Mouse (Mus musculus) MEL (cell line): ENCODE data around the gene Otogl. TPM values are rescaled to one million over a fixed set of nuclear protein-coding genes. Genes with fewer than 3 reads are reported as not detected.

Experiments used
- DNase-seq: peaks from one replicate; pipeline ENCODE4 v3.0.0; 2011; ENCODE audit warnings: low read depth, low spot score
- H3K27ac ChIP-seq: 2 replicates; pipeline ENCODE4 v1.5.1; 2012; ENCODE audit warnings: low read depth, mild to moderate bottlenecking, control low read depth, low read length, moderate library complexity; ENCODE audit not compliant: control insufficient read depth
- H3K27me3 ChIP-seq, 2 experiments: fragments of 150-350 bp in 1 of 2; sonication (generic) in 1 of 2; 2 replicates each; pipeline ENCODE4 v1.6.1; 2012; ENCODE audit warnings: low read length in 2 of 2, mild to moderate bottlenecking in 2 of 2, improper control_type of control experiment in 1 of 2, moderate library complexity in 1 of 2; ENCODE audit not compliant: insufficient read depth in 2 of 2, control insufficient read depth in 1 of 2
- H3K36me3 ChIP-seq, 2 experiments: 2 replicates each; pipeline ENCODE4 v1.6.1; 2012 to 2014; ENCODE audit warnings: low read length in 2 of 2, improper control_type of control experiment in 1 of 2, inconsistent platforms in 1 of 2, mild to moderate bottlenecking in 1 of 2; ENCODE audit not compliant: insufficient read depth in 2 of 2, control insufficient read depth in 1 of 2
- H3K4me1 ChIP-seq, 2 experiments: fragments of 150-350 bp in 1 of 2; sonication (generic) in 1 of 2; 2 replicates each; pipeline ENCODE4 v1.6.1; 2012; ENCODE audit warnings: low read length in 2 of 2, improper control_type of control experiment in 1 of 2, mild to moderate bottlenecking in 1 of 2; ENCODE audit not compliant: insufficient read depth in 2 of 2, control insufficient read depth in 1 of 2
- H3K4me3 ChIP-seq, 2 experiments: fragments of 150-350 bp in 1 of 2; sonication (generic) in 1 of 2; 2 replicates each; pipeline ENCODE4 v1.5.1; 2012; ENCODE audit warnings: low read depth in 2 of 2, low read length in 2 of 2, mild to moderate bottlenecking in 2 of 2, moderate library complexity in 2 of 2, control low read depth in 1 of 2, improper control_type of control experiment in 1 of 2; ENCODE audit not compliant: control insufficient read depth in 1 of 2, insufficient read depth in 1 of 2
- H3K79me2 ChIP-seq: 2 replicates; pipeline ENCODE4 v1.6.1; 2012; ENCODE audit warnings: mild to moderate bottlenecking, low read length, moderate library complexity; ENCODE audit not compliant: control insufficient read depth, poor library complexity, insufficient read depth
- H3K9ac ChIP-seq: 2 replicates; pipeline ENCODE4 v1.6.1; 2012; ENCODE audit warnings: low read depth, mild to moderate bottlenecking, control low read depth, low read length, moderate library complexity; ENCODE audit not compliant: control insufficient read depth, poor library complexity, severe bottlenecking
- H3K9me3 ChIP-seq: fragments of 150-350 bp; sonication (generic); replicated peaks from 2 replicates; pipeline ENCODE4 v1.6.1; 2012; ENCODE audit warnings: mild to moderate bottlenecking, low read length, improper control_type of control experiment, moderate library complexity; ENCODE audit not compliant: insufficient read depth
- BHLHE40 ChIP-seq: IDR thresholded peaks from 2 replicates; pipeline ENCODE4 v1.6.1; 2012; ENCODE audit warnings: low read depth, mild to moderate bottlenecking, inconsistent platforms, low read length, improper control_type of control experiment, borderline replicate concordance
- CHD1 ChIP-seq: IDR thresholded peaks from 2 replicates; pipeline ENCODE4 v1.6.1; 2012; ENCODE audit warnings: low read depth, mild to moderate bottlenecking, inconsistent platforms, low read length, improper control_type of control experiment
- CHD2 ChIP-seq: IDR thresholded peaks from 2 replicates; pipeline ENCODE4 v1.6.1; 2011; ENCODE audit warnings: low read length, improper control_type of control experiment
- ELF1 ChIP-seq: IDR thresholded peaks from 2 replicates; pipeline ENCODE4 v1.6.1; 2014; ENCODE audit warnings: low read depth, mild to moderate bottlenecking, inconsistent platforms, low read length, improper control_type of control experiment, moderate library complexity
- GATA1 ChIP-seq: IDR thresholded peaks from 2 replicates; pipeline ENCODE4 v1.6.1; 2011; ENCODE audit warnings: low read depth, low read length, improper control_type of control experiment
- JUND ChIP-seq: IDR thresholded peaks from 2 replicates; pipeline ENCODE4 v1.6.1; 2011; ENCODE audit warnings: low read depth, mild to moderate bottlenecking, improper control_type of control experiment, low read length
- MAZ ChIP-seq: IDR thresholded peaks from 2 replicates; pipeline ENCODE4 v1.6.1; 2012; ENCODE audit warnings: low read depth, mild to moderate bottlenecking, inconsistent platforms, low read length, improper control_type of control experiment
- MEF2A ChIP-seq: IDR thresholded peaks from 2 replicates; pipeline ENCODE4 v1.6.1; 2014; ENCODE audit warnings: low read depth, mild to moderate bottlenecking, inconsistent platforms, low read length, improper control_type of control experiment; ENCODE audit not compliant: poor library complexity, insufficient replicate concordance, severe bottlenecking; ENCODE audit errors: extremely low read depth
- MXI1 ChIP-seq: IDR thresholded peaks from 2 replicates; pipeline ENCODE4 v1.6.1; 2011; ENCODE audit warnings: mild to moderate bottlenecking, low read depth, low read length, improper control_type of control experiment
- MYB ChIP-seq: IDR thresholded peaks from 2 replicates; pipeline ENCODE4 v1.6.1; 2011; ENCODE audit warnings: mild to moderate bottlenecking, low read depth, low read length, improper control_type of control experiment
- MYC ChIP-seq: IDR thresholded peaks from 2 replicates; pipeline ENCODE4 v1.6.1; 2011; ENCODE audit warnings: low read depth, mild to moderate bottlenecking, low read length, improper control_type of control experiment, moderate library complexity
- POLR2A ChIP-seq, 2 experiments: IDR thresholded peaks; 2 replicates each; pipeline ENCODE4 v1.6.1; 2011 to 2012; ENCODE audit warnings: low read length in 2 of 2, mild to moderate bottlenecking in 2 of 2, control low read depth in 1 of 2, improper control_type of control experiment in 1 of 2, low read depth in 1 of 2, moderate library complexity in 1 of 2; ENCODE audit not compliant: control insufficient read depth in 1 of 2, insufficient read depth in 1 of 2, poor library complexity in 1 of 2
- POLR2AphosphoS2 ChIP-seq: IDR thresholded peaks from 2 replicates; pipeline ENCODE4 v1.6.1; 2011; ENCODE audit warnings: low read length, improper control_type of control experiment
- RCOR1 ChIP-seq: IDR thresholded peaks from 2 replicates; pipeline ENCODE4 v1.6.1; 2012; ENCODE audit warnings: low read depth, mild to moderate bottlenecking, inconsistent platforms, low read length, improper control_type of control experiment
- SIN3A ChIP-seq: IDR thresholded peaks from 2 replicates; pipeline ENCODE4 v1.6.1; 2012; ENCODE audit warnings: low read length, improper control_type of control experiment, inconsistent platforms
- TBP ChIP-seq: IDR thresholded peaks from 2 replicates; pipeline ENCODE4 v1.8.0; 2011; ENCODE audit warnings: low read depth, low read length, improper control_type of control experiment
- UBTF ChIP-seq: IDR thresholded peaks from 2 replicates; pipeline ENCODE4 v1.6.1; 2012; ENCODE audit warnings: low read depth, mild to moderate bottlenecking, inconsistent platforms, low read length, improper control_type of control experiment, moderate library complexity, borderline replicate concordance; ENCODE audit not compliant: insufficient read depth
- USF1 ChIP-seq: IDR thresholded peaks from 2 replicates; pipeline ENCODE4 v1.6.1; 2014; ENCODE audit warnings: low read depth, mild to moderate bottlenecking, inconsistent platforms, low read length, improper control_type of control experiment, moderate library complexity
- USF2 ChIP-seq, 2 experiments: IDR thresholded peaks; 2 replicates each; pipeline ENCODE4 v1.6.1; 2011 to 2012; ENCODE audit warnings: improper control_type of control experiment in 2 of 2, low read length in 2 of 2, borderline replicate concordance in 1 of 2, inconsistent platforms in 1 of 2, low read depth in 1 of 2, mild to moderate bottlenecking in 1 of 2; ENCODE audit not compliant: insufficient read depth in 1 of 2
- polyA plus RNA-seq, 2 experiments: library from polyadenylated mRNA; stranded (reverse) in 1 of 2; unstranded in 1 of 2; fragments of >175 nt in 1 of 2; fragments of >200 nt in 1 of 2; gene quantifications; 2 replicates each; pipeline versions ENCODE4 v1.2.1 to v1.2.4; 2012; ENCODE audit warnings: low replicate concordance in 2 of 2, low read depth in 1 of 2; ENCODE audit not compliant: insufficient read length in 2 of 2, insufficient read depth in 1 of 2, missing spikeins in 1 of 2
- total RNA-seq: library from RNA; depleted of rRNA; stranded (reverse); fragments of 300-350 nt; gene quantifications from 2 replicates; pipeline ENCODE4 v1.2.3, GENCODE M21; 2012

The Otogl gene
- total and polyA plus RNA-seq, 3 experiments = not detected

DNA sequence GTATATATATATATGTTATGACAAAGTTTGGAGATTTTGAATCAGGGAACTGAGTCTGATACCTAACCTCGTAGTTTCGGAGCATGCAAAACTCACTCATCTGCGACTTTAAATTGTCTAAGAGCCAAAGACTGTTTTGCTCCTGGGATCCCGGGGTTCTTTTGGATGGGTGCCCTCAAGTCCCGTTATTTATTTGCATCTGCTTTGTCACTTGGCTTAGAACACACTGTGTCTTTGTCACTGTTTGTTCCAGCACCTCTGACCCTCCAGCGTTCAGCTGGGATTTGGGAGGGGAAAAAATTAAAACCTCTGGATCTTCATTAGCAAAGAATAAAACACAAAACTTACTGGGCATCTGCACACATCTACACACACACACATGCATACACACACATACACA is 42.5 kb upstream of the Otogl start:
- no peaks in the 10 kb centered on the region for H3K4me1 ChIP-seq
- no peaks in the 10 kb centered on the region for H3K27me3 ChIP-seq
- TF ChIP-seq POLR2AphosphoS2 = no peak
- TF ChIP-seq MYB = no peak
- no peak for TF ChIP-seq BHLHE40
- no peak for TF ChIP-seq TBP
- no peak for TF ChIP-seq CHD2
- TF ChIP-seq GATA1 = no peak
- no peak for TF ChIP-seq MYC
- no peak for TF ChIP-seq POLR2A (IDR thresholded peaks at IDR 0.05; ENCODE audit: control insufficient read depth in 1 of 2, insufficient read depth in 1 of 2, low read depth in 1 of 2, low read length in 2 of 2, poor library complexity in 1 of 2)
- TF ChIP-seq MXI1 = no peak
- TF ChIP-seq UBTF = no peak
- no peak for TF ChIP-seq MAZ
- no peak for TF ChIP-seq USF1
- H3K9me3 ChIP-seq = no peaks in the 10 kb centered on the region
- no peak overlapping the region for H3K4me3 ChIP-seq
- no peaks in the 10 kb centered on the region for H3K79me2 ChIP-seq
- no peaks in the 10 kb centered on the region for H3K36me3 ChIP-seq
- DNase-seq = no peak
- no peak overlapping the region for H3K9ac ChIP-seq
- no peak overlapping the region for H3K27ac ChIP-seq

DNA sequence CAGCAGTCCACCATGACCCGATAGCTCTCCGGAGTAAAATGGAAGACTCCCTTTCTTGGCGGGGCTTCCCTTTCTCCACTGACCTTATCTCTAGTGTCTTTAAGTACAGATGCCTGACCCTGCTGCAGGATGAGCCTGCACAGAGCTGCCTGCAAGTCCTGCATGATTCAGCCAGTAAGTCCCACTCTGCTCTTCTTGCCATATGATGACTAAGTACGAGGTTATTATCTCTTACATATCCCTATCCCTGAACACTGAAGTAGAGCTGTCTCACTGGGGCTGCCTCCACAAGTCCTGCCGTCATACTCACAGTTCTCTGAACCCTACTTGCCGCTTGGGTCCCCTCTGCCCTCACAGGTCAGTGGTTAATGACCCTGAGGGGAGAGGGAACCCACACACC is 39.7 kb upstream of the Otogl start:
- no peak overlapping the region for H3K4me3 ChIP-seq
- no peak for TF ChIP-seq RCOR1
- TF ChIP-seq USF2 (IDR thresholded peaks at IDR 0.05; ENCODE audit: borderline replicate concordance in 1 of 2, insufficient read depth in 1 of 2, low read depth in 1 of 2, low read length in 2 of 2) = no peak
- TF ChIP-seq POLR2A (IDR thresholded peaks at IDR 0.05; ENCODE audit: control insufficient read depth in 1 of 2, insufficient read depth in 1 of 2, low read depth in 1 of 2, low read length in 2 of 2, poor library complexity in 1 of 2) = no peak
- TF ChIP-seq CHD1 = no peak
- TF ChIP-seq SIN3A = no peak
- no peak for TF ChIP-seq MEF2A
- TF ChIP-seq MYB = no peak
- TF ChIP-seq ELF1 = no peak
- TF ChIP-seq MAZ = no peak
- no peak for TF ChIP-seq JUND
- no peak for TF ChIP-seq TBP
- TF ChIP-seq, all 39 proteins: peak for 0
- no peak for DNase-seq
- Histone ChIP-seq H3K9me3 (no peaks in the 10 kb centered on the region), H3K9ac (no peak overlapping the region), H3K36me3 (no peaks in the 10 kb centered on the region; a peak in 1 of 4 replicates), H3K79me2 (no peaks in the 10 kb centered on the region), H3K27me3 (no peaks in the 10 kb centered on the region), H3K27ac (no peak overlapping the region), H3K4me1 (no peaks in the 10 kb centered on the region)
